Mouse (Mus musculus) bone marrow macrophage, adult 2 months (primary cell): ENCODE results near the gene Vmn2r88. TPM values are rescaled to one million over a fixed set of nuclear protein-coding genes. Genes with fewer than 3 reads are reported as not detected.
"Not testable (repeated sequence)": the region's sequence is repeated elsewhere in the genome, so short reads cannot be mapped to it uniquely, and the experiment has no call there.

ENCODE experiments used
- H3K27ac ChIP-seq: 2 replicates; pipeline ENCODE4 v1.5.1; 2012; ENCODE audit warnings: low read depth, low read length; ENCODE audit not compliant: insufficient read depth
- H3K4me1 ChIP-seq: 2 replicates; pipeline ENCODE4 v1.6.1; 2012; ENCODE audit warnings: low read length; ENCODE audit not compliant: control insufficient read depth, insufficient read depth
- H3K4me3 ChIP-seq: 2 replicates; pipeline ENCODE4 v1.5.1; 2012; ENCODE audit warnings: mild to moderate bottlenecking, low read length, moderate library complexity; ENCODE audit not compliant: insufficient read depth
- CTCF ChIP-seq: IDR thresholded peaks from 2 replicates; pipeline ENCODE4 v1.5.1; 2012; ENCODE audit warnings: low read depth, mild to moderate bottlenecking, low read length, moderate library complexity
- POLR2A ChIP-seq: IDR thresholded peaks from 2 replicates; pipeline ENCODE4 v1.6.1; 2012; ENCODE audit warnings: mild to moderate bottlenecking, low read depth, low read length, borderline replicate concordance
- polyA plus RNA-seq: library from polyadenylated mRNA; stranded (reverse); fragments of >200 nt; gene quantifications from 2 replicates; pipeline ENCODE4 v1.2.4, GENCODE M21; 2012; ENCODE audit not compliant: missing spikeins, insufficient read depth, insufficient read length

The Vmn2r88 gene
- polyA plus RNA-seq, 1 experiment, result not detected

GRCm38 (mm10) chr14:51438955-51439354, 28.3 kb downstream of the Vmn2r88 start:
- TF ChIP-seq POLR2A (no peak), CTCF (no peak)
- H3K27ac ChIP-seq, result no peak overlapping the region
- H3K4me3 ChIP-seq, result no peak overlapping the region
- H3K4me1 ChIP-seq, result no peaks in the 10 kb centered on the region

GRCm38 (mm10) chr14:51451557-51451956, 40.9 kb downstream of the Vmn2r88 start, which contains the start of gene Vmn2r89:
Vmn2r89 (plus strand) TSS chr14:51451857.
- not testable (repeated sequence) for H3K4me1 ChIP-seq, H3K27ac ChIP-seq, H3K4me3 ChIP-seq

Other genes with a start within 250 kb of the Vmn2r88 start
- not detected in 2 replicates for gene Rnase2b, start 248.6 kb upstream of the Vmn2r88 start, polyA plus RNA-seq
- gene Ang2, start 211.7 kb upstream of the Vmn2r88 start, polyA plus RNA-seq, result not detected in 2 replicates
- not detected in 2 replicates for gene Ear14, start 207.4 kb upstream of the Vmn2r88 start, polyA plus RNA-seq
- gene Rnase2a, start 154.7 kb upstream of the Vmn2r88 start, polyA plus RNA-seq, result not detected in 2 replicates
- gene Gm7247, start 49.1 kb upstream of the Vmn2r88 start, polyA plus RNA-seq, result not detected in 2 replicates
- gene Vmn2r89, start 41.0 kb downstream of the Vmn2r88 start, polyA plus RNA-seq, result 0.15 TPM in 1 of 2 replicates, not detected in the other
- not detected in 2 replicates for gene Gm5622, start 142.0 kb downstream of the Vmn2r88 start, polyA plus RNA-seq
- not detected in 2 replicates for gene Gm17175, start 163.2 kb downstream of the Vmn2r88 start, polyA plus RNA-seq
- not detected in 2 replicates for gene Gm17174, start 181.3 kb downstream of the Vmn2r88 start, polyA plus RNA-seq
- gene Gm17078, start 200.5 kb downstream of the Vmn2r88 start, polyA plus RNA-seq, result not detected in 2 replicates
- not detected in 2 replicates for gene Gm4181, start 224.8 kb downstream of the Vmn2r88 start, polyA plus RNA-seq